Mouse (Mus musculus) skeletal muscle tissue, postnatal 0 days (tissue): ENCODE results near the gene Gm6588. TPM values are rescaled to one million over a fixed set of nuclear protein-coding genes. Genes with fewer than 3 reads are reported as not detected.

Experiments used
- polyA plus RNA-seq: library from polyadenylated mRNA; unstranded; fragments of >200 nt; fragmentation: Nextera tagmentation; extraction: Ambion mirVana; gene quantifications from 2 replicates; pipeline ENCODE4 v1.2.1, GENCODE M21; 2015

Gene Gm6588
- polyA plus RNA-seq: not detected in 2 replicates

GRCm38 (mm10) chr5:112448747-112449440 lies at the start of gene Gm6588:
Gene Gm6588 (plus strand): TSS chr5:112449426.

Other genes with a start within 250 kb of the Gm6588 start
- gene Cryba4, start 196.9 kb upstream of the Gm6588 start, polyA plus RNA-seq: 1.3 and 2.0 TPM in 2 replicates
- gene Crybb1, start 193.6 kb upstream of the Gm6588 start, polyA plus RNA-seq: 0.95 and 1.3 TPM in 2 replicates
- 24.6 and 28.3 TPM in 2 replicates for gene Tpst2, start 172.7 kb upstream of the Gm6588 start, polyA plus RNA-seq
- 9.8 and 11.2 TPM in 2 replicates for gene Tfip11, start 123.1 kb upstream of the Gm6588 start, polyA plus RNA-seq
- gene Srrd, start 106.4 kb upstream of the Gm6588 start, polyA plus RNA-seq: 10.3 and 10.7 TPM in 2 replicates
- gene Hps4, start 106.3 kb upstream of the Gm6588 start, polyA plus RNA-seq: 7.7 and 9.5 TPM in 2 replicates
- gene Gm6583, start 93.4 kb upstream of the Gm6588 start, polyA plus RNA-seq: 0.08 TPM in 1 of 2 replicates, not detected in the other
- 1.6 and 3.4 TPM in 2 replicates for gene Asphd2, start 54.6 kb upstream of the Gm6588 start, polyA plus RNA-seq
- 0.03 and 0.07 TPM in 2 replicates for gene Sez6l, start 127.8 kb downstream of the Gm6588 start, polyA plus RNA-seq